In the genomic region with DNA sequence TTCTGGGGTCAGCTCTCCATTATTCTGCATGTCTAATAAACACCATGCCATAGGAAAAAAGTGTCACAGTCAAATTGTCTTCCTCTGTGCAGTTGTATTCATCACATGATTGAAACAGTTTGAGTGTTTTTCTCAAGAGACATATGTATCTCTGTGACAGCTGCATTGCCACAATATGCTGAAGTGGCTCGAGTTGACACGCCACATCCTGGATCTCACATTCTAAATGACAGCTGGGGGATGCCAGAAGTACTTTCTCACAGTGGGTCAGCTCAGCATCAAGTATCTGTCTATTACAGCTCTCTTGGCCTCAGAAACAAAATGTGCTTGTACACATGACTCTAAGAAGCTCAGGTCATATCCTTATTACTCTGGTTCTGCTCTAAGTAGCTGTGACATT, we compare ENCODE assay signal across 13 mouse cellular contexts.
DNase-seq lines count a peak whose midpoint lies in the region; ATAC-seq lines count a peak whose summit lies in the region.
"Had no signal": no experiment of that assay in that cellular context is flagged by ENCODE, and none has a peak within 500 bp of the region (broad histone marks: within the 10 kb centered on the region; RNA-seq: fewer than 3 reads in every experiment).

No protein-coding gene starts in this region.

- ATAC-seq in inflammation-experienced regulatory T-cells, adult 6 months = peak; percentile 67

- DNase-seq in kidney, postnatal 4 days = peak; percentile 1 to 3
- DNase-seq in kidney, postnatal 10 days = no peak
- peak; percentile 8 for DNase-seq in thymus, postnatal 14 days
- no peak for DNase-seq in thymus, postnatal 36 days
- no peak for DNase-seq in embryo, embryonic 10 days (ENCODE audit: low spot score)
- no peak for DNase-seq in right cerebral cortex, postnatal 4 days
- no peak for DNase-seq in left cerebral cortex, adult 18-20 months (ENCODE audit: low spot score in 2 of 2)
- DNase-seq: adrenal gland, postnatal 14 days; cerebellum, postnatal 36 days; gastrocnemius, postnatal 36 days; heart, postnatal 14 days; liver, embryonic 13.5 days had no signal

Comparison
In these comparisons a context has a peak if more than half of its experiments do, and no peak if none do; other contexts are left out.
1. DNase-seq: peak in kidney, postnatal 4 days (2 of 2) and thymus, postnatal 14 days (single experiment); none in kidney, postnatal 10 days (single experiment), thymus, postnatal 36 days (0 of 2), embryo, embryonic 10 days (single experiment), right cerebral cortex, postnatal 4 days (single experiment) and left cerebral cortex, adult 18-20 months (0 of 2).